Mouse (Mus musculus) embryonic facial prominence, embryonic 11.5 days (tissue): ENCODE data around the gene Kcnh8. TPM values are rescaled to one million over a fixed set of nuclear protein-coding genes. Genes with fewer than 3 reads are reported as not detected.

Source experiments
- ATAC-seq: fragments of 200-750 bp; cut with Nextera tagmentation; replicated peaks from 2 replicates; pipeline ENCODE4 v1.8.0; 2017; ENCODE audit warnings: low read depth; ENCODE audit not compliant: insufficient number of reproducible peaks, low FRiP score, low TSS enrichment
- DNase-seq: peaks from one replicate; pipeline ENCODE4 v3.0.0-alpha.2; 2015; ENCODE audit warnings: low spot score
- H3K27ac ChIP-seq: fragments of 300-500 bp; sonication (generic); replicated peaks from 2 replicates; pipeline ENCODE4 v1.5.1; 2014; ENCODE audit warnings: mild to moderate bottlenecking, low read depth, low read length, control low read depth
- H3K27me3 ChIP-seq: fragments of 300-500 bp; sonication (generic); 2 replicates; pipeline ENCODE4 v1.6.1; 2014; ENCODE audit warnings: mild to moderate bottlenecking, low read length, moderate library complexity, mixed read lengths; ENCODE audit not compliant: control insufficient read depth, insufficient read depth
- H3K36me3 ChIP-seq: fragments of 300-500 bp; sonication (generic); replicated peaks from 2 replicates; pipeline ENCODE4 v1.6.1; 2014; ENCODE audit warnings: low read depth, mild to moderate bottlenecking, low read length, moderate library complexity, mixed read lengths; ENCODE audit not compliant: control insufficient read depth, insufficient read depth
- H3K4me1 ChIP-seq: fragments of 300-500 bp; sonication (generic); 2 replicates; pipeline ENCODE4 v1.6.1; 2014; ENCODE audit warnings: low read length, mixed read lengths; ENCODE audit not compliant: control insufficient read depth, insufficient read depth
- H3K4me2 ChIP-seq: fragments of 300-500 bp; sonication (generic); 2 replicates; pipeline ENCODE4 v1.6.1; 2014; ENCODE audit warnings: low read depth, mild to moderate bottlenecking, control low read depth, low read length, moderate library complexity
- H3K4me3 ChIP-seq: fragments of 300-500 bp; sonication (generic); 2 replicates; pipeline ENCODE4 v1.5.1; 2014; ENCODE audit warnings: low read depth, low read length, control low read depth
- H3K9ac ChIP-seq: fragments of 300-500 bp; sonication (generic); replicated peaks from 2 replicates; pipeline ENCODE4 v1.6.1; 2014; ENCODE audit warnings: mild to moderate bottlenecking, control low read depth, low read length
- H3K9me3 ChIP-seq: fragments of 300-500 bp; sonication (generic); replicated peaks from 2 replicates; pipeline ENCODE4 v1.6.1; 2016; ENCODE audit warnings: mild to moderate bottlenecking, low read length, inconsistent platforms, mixed read lengths; ENCODE audit not compliant: control insufficient read depth
- WGBS: fragments of 180-500 bp; shearing (Covaris S2); extraction: QIAGEN DNeasy Blood & Tissue Kit; methylation state at CpG from one replicate; pipeline ENCODE4 v1.1.7; 2014; 5-methylcytosine and 5-hydroxymethylcytosine counted together
- polyA plus RNA-seq: library from polyadenylated mRNA; unstranded; fragments of >200 nt; fragmentation: Nextera tagmentation; extraction: Ambion mirVana; gene quantifications from 2 replicates; pipeline ENCODE4 v1.2.1, GENCODE M21; 2014

Kcnh8 gene
- polyA plus RNA-seq, 1 experiment from 2014 or later: 0.88 TPM

DNA sequence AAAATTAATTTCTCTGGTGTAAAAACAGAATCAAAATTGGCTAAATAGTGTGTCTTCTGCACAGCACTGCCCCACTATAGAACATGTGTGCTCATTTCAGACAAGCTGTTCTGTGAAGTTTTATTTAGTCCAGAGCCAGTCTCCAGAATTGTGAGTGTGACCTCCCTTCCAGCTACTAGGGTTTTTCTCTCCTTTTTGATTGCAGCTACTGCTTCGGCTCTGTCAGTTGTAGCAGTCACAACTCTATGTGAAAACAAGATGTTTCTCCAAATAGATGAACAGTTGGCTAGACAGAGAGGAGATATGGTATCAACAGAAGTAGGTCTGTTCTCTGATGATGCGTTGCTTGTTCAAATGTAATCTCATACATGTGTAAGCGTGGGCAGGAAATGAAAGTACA is 270.7 kb downstream of the Kcnh8 start:
- Histone ChIP-seq H3K4me3 (no peak overlapping the region), H3K36me3 (no peaks in the 10 kb centered on the region), H3K4me1 (no peaks in the 10 kb centered on the region), H3K9me3 (no peaks in the 10 kb centered on the region), H3K27ac (no peak overlapping the region), H3K27me3 (no peaks in the 10 kb centered on the region), H3K4me2 (no peak overlapping the region), H3K9ac (no peak overlapping the region)
- no peak for ATAC-seq
- DNase-seq: no peak
- WGBS: 88% methylated on average over 3 of the region's 3 CpGs

DNA sequence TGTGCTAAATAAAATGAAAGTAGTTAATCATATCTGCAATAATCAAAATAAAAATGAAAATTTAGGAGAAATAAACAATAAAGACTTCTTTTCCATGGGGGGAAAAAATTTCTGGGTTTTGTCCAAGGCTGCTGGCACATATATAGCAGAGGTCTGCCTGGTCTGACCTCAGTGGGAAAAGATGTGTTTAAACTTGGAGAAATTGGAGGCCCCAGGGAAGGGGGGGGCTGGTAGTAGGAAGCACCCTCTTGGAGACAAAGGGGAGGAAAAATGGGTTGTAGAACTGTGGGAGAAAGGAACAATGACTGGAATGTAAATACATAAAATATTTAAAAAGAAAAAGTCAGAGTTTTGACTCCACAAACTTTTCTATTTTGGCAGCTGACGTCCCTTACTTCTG is 276.5 kb downstream of the Kcnh8 start:
- ATAC-seq (no peak), DNase-seq (no peak)
- no peak overlapping the region for H3K27ac ChIP-seq
- no peak overlapping the region for H3K4me2 ChIP-seq
- H3K9ac ChIP-seq: no peak overlapping the region
- H3K9me3 ChIP-seq: no peaks in the 10 kb centered on the region
- 40% methylated on average over 1 of the region's 1 CpGs for WGBS
- H3K4me3 ChIP-seq: no peak overlapping the region
- no peaks in the 10 kb centered on the region for H3K4me1 ChIP-seq
- H3K27me3 ChIP-seq: no peaks in the 10 kb centered on the region
- H3K36me3 ChIP-seq: no peaks in the 10 kb centered on the region

DNA sequence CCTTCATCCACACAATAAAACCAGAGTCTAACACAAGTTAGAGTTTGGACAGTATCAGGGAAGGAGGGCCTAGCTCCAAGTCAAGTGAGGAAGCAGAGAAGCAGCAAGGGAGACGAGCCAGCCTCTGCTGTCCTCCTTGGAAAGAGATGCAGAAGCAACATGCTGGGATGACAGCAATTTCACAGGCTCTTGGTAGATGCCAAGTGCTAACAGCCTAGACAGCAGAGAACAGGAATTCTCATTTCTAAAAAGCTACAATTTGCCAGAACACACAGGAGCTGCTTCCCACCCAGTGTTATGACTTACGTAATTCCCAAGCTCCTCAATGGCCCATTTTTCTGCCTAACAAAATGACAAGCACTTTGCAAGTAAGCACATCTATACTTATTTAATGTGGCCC is 277.5 kb downstream of the Kcnh8 start:
- no peaks in the 10 kb centered on the region for H3K27me3 ChIP-seq
- H3K4me2 ChIP-seq: no peak overlapping the region
- H3K9ac ChIP-seq: no peak overlapping the region
- H3K9me3 ChIP-seq: no peaks in the 10 kb centered on the region
- H3K36me3 ChIP-seq: no peaks in the 10 kb centered on the region
- DNase-seq (no peak), ATAC-seq (no peak)
- 79% methylated on average over 2 of the region's 2 CpGs for WGBS
- H3K4me1 ChIP-seq: no peaks in the 10 kb centered on the region
- no peak overlapping the region for H3K27ac ChIP-seq
- H3K4me3 ChIP-seq: no peak overlapping the region

DNA sequence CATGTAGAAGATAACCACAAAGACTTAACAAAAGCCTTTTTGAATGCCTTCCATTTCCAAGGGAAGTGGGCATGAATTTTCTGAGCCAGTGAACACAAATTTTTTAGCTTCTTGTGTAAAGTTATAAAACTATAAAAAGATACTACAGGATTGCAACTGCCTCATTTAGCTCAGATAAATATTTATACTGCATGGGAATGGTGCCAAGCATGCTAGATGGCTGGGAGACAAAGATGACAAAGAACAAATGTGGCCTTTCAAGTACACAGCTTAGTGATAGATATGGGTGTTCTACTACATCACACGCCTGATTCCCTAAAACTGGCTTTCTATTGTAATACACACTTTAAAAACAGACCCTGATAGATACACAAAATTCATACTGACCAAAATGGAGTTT is 282.7 kb downstream of the Kcnh8 start:
- Histone ChIP-seq H3K4me3 (no peak overlapping the region), H3K4me1 (no peaks in the 10 kb centered on the region), H3K27ac (no peak overlapping the region), H3K9ac (no peak overlapping the region), H3K27me3 (no peaks in the 10 kb centered on the region), H3K9me3 (no peaks in the 10 kb centered on the region), H3K36me3 (no peaks in the 10 kb centered on the region), H3K4me2 (no peak overlapping the region)
- DNase-seq (no peak), ATAC-seq (no peak)
- 80% methylated on average over 1 of the region's 1 CpGs for WGBS

DNA sequence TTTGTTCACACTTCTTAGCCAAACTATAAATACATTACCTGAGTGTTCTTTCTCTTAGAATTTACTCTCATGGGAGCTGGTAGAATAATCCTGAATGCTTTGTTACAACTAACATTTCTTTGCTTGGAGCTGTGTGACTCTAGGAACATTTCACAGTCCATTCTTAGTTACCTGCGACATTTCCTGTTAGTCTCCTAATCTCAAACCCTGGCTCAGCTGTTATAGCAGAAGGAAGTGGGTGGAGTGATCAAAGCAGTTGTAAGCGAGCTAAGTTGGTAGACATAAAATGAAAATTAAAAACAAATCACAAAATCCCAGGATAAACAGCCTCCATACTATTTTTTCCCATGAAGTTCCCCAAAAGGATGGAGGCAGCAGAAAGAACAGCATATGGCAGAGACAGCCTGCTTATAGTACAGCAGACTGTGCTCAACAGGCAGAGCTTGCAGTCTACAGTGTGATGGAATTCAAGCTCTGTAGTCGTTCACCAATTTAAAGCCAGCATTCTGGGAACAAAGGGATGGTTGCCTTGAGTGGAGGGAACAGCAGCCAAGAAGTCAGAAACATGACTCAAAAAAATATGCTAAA is 318.1 kb downstream of the Kcnh8 start:
- no peak for DNase-seq
- no peaks in the 10 kb centered on the region for H3K4me1 ChIP-seq
- H3K9ac ChIP-seq: no peak overlapping the region
- H3K4me2 ChIP-seq: no peak overlapping the region
- no peak overlapping the region for H3K4me3 ChIP-seq
- no peaks in the 10 kb centered on the region for H3K27me3 ChIP-seq
- ATAC-seq: no peak
- WGBS: 72% methylated on average over 3 of the region's 3 CpGs
- no peaks in the 10 kb centered on the region for H3K36me3 ChIP-seq
- no peak overlapping the region for H3K27ac ChIP-seq
- H3K9me3 ChIP-seq: no peaks in the 10 kb centered on the region

DNA sequence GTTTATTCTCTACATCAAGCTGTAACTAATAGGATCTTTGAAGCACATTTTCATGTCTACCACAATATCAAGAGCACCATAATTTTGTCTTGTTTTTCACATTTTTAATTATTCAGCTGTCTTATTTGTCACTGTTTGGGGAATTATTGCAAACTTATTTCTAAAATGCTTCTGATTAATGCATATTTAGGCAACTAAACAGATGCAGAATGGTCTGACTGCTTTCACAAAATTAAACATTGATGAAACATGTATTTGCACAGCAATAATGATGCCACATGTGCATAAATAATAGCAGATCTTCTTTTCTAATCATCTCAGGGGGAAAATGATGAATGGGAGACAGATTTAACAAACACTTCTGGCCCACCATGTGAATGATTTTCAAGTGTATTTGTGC is 341.5 kb downstream of the Kcnh8 start:
- DNase-seq: no peak
- Histone ChIP-seq H3K9me3 (no peaks in the 10 kb centered on the region), H3K27me3 (no peaks in the 10 kb centered on the region), H3K4me2 (no peak overlapping the region), H3K9ac (no peak overlapping the region), H3K4me3 (no peak overlapping the region), H3K36me3 (no peaks in the 10 kb centered on the region), H3K27ac (no peak overlapping the region), H3K4me1 (no peaks in the 10 kb centered on the region)
- ATAC-seq: no peak

DNA sequence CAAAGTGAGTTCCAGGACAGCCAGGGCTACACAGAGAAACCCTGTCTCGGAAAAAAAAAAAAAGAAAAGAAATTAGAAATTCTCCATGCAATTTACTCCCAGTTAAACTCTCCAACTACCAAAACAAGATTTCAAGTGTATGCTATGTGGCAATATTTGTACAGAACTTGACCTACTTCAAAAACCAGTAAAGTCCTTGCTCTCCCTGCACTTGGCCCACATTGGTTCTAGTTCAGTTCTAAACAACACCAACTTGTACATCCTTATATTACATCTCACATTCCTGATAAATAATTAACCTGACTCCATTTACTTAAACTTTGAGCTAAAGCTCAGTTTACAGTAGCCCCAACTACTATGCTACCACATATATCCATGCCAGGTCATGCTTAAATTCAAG is 370.2 kb downstream of the Kcnh8 start:
- no peak for ATAC-seq
- Histone ChIP-seq H3K27me3 (no peaks in the 10 kb centered on the region), H3K27ac (no peak overlapping the region), H3K4me3 (no peak overlapping the region), H3K9ac (no peak overlapping the region), H3K4me2 (no peak overlapping the region), H3K9me3 (no peaks in the 10 kb centered on the region), H3K4me1 (no peaks in the 10 kb centered on the region), H3K36me3 (no peaks in the 10 kb centered on the region)
- WGBS: 70% methylated on average over 1 of the region's 1 CpGs
- no peak for DNase-seq

DNA sequence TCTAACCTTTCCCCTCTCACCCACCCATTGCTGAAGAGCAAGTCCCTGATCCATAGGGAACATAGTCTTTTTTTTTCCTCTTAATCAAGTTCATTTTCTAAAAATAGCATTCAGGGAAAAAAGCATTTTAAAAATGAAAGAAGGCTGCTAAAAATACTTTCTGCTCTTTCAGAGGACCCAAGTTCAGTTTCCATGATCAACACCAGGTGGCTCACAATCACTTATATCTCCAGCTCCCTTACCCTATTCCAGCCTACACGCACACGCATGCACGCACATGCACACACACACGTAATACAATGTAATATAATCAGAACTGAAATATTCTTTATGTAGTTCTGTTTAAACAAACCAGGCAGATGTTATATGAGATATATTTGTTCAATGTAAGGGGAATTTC is 378.4 kb downstream of the Kcnh8 start:
- Histone ChIP-seq H3K27ac (no peak overlapping the region), H3K4me1 (no peaks in the 10 kb centered on the region), H3K9me3 (no peaks in the 10 kb centered on the region), H3K36me3 (no peaks in the 10 kb centered on the region), H3K27me3 (no peaks in the 10 kb centered on the region), H3K4me3 (no peak overlapping the region), H3K9ac (no peak overlapping the region), H3K4me2 (no peak overlapping the region)
- ATAC-seq (no peak), DNase-seq (no peak)
- WGBS: 94% methylated on average over 4 of the region's 4 CpGs
